ENCODE assay signal across 8 mouse cellular contexts in genomic region chr13:48624968-48625398, GRCm38 (mm10). TPM values are rescaled to one million over a fixed set of nuclear protein-coding genes. Genes with fewer than 3 reads are reported as not detected.
DNase-seq lines count a peak whose midpoint lies in the region; ATAC-seq and TF ChIP-seq lines count a peak whose summit lies in the region.

No protein-coding gene starts in this region.

- TF ChIP-seq POLR2A in MEL (IDR thresholded peaks at IDR 0.05; ENCODE audit: control insufficient read depth in 1 of 2, insufficient read depth in 1 of 2, low read depth in 1 of 2, low read length in 2 of 2, poor library complexity in 1 of 2): no peak

- no peak for TF ChIP-seq CTCF in MEL (IDR thresholded peaks at IDR 0.05 in 2 of 3, conservative IDR thresholded peaks at IDR 0.05 in 1 of 3; ENCODE audit: control insufficient read depth in 1 of 3, insufficient read depth in 1 of 3, low read depth in 2 of 3, low read length in 3 of 3, poor library complexity in 1 of 3, severe bottlenecking in 1 of 3)

- peak overlapping the region; percentile 92 for H3K9ac ChIP-seq in MEL (ENCODE audit: control insufficient read depth, low read depth, low read length, poor library complexity, severe bottlenecking)
- H3K9ac ChIP-seq in forebrain, embryonic 16.5 days (replicated peaks; ENCODE audit: low read depth, low read length): peak overlapping the region; percentile 93
- peak overlapping the region; percentile 59 for H3K9ac ChIP-seq in liver, embryonic 15.5 days

- no peak for DNase-seq in heart, embryonic 10.5 days (ENCODE audit: low spot score)
- no peak for DNase-seq in heart, adult 18-20 months
- peak; percentile 76 for DNase-seq in MEL (ENCODE audit: low read depth, low spot score)
- DNase-seq in adrenal gland, adult 18-20 months (ENCODE audit: low spot score in 2 of 2): no peak
- DNase-seq in adrenal gland, adult (ENCODE audit: inconsistent age in 2 of 2, low spot score in 1 of 2): no peak
- DNase-seq in right cerebral cortex, adult 2 months (ENCODE audit: low spot score in 2 of 2): no peak

- peak overlapping the region; percentile 79 for H3K4me3 ChIP-seq in heart, embryonic 10.5 days
- H3K4me3 ChIP-seq in MEL (ENCODE audit: control insufficient read depth in 1 of 2, insufficient read depth in 1 of 2, low read depth in 2 of 2, low read length in 2 of 2): peak overlapping the region; percentile 79 to 86
- peak overlapping the region; percentile 75 for H3K4me3 ChIP-seq in forebrain, embryonic 16.5 days (replicated peaks; ENCODE audit: low read length)
- H3K4me3 ChIP-seq in liver, embryonic 15.5 days (replicated peaks): peak overlapping the region; percentile 63

- WGBS in heart, embryonic 10.5 days: 4% methylated on average over 26 of the region's 26 CpGs
- WGBS in forebrain, embryonic 16.5 days: 2% methylated on average over 26 of the region's 26 CpGs
- WGBS in liver, embryonic 15.5 days (ENCODE audit: insufficient replicate concordance): 4% methylated on average over 26 of the region's 26 CpGs

- peak overlapping the region; percentile 48 for H3K4me2 ChIP-seq in forebrain, embryonic 16.5 days (ENCODE audit: low read length)
- peak overlapping the region; percentile 82 for H3K4me2 ChIP-seq in liver, embryonic 15.5 days

- peaks cover 7% of the 10 kb centered on the region; the same call in 1 of the 2 replicates for H3K4me1 ChIP-seq in heart, embryonic 10.5 days
- H3K4me1 ChIP-seq in MEL (ENCODE audit: control insufficient read depth in 1 of 2, insufficient read depth in 2 of 2, low read length in 2 of 2): peaks cover 0 to 11% of the 10 kb centered on the region in 2 experiments; a peak in 1 of 4 replicates
- peaks cover 9% of the 10 kb centered on the region for H3K4me1 ChIP-seq in forebrain, embryonic 16.5 days (replicated peaks; ENCODE audit: control insufficient read depth, insufficient read depth, low read length)
- peaks cover 11% of the 10 kb centered on the region for H3K4me1 ChIP-seq in liver, embryonic 15.5 days (replicated peaks)

- TF ChIP-seq RAD21 in MEL (IDR thresholded peaks at IDR 0.05; ENCODE audit: low read depth, low read length): no peak

- peak; percentile 82 for ATAC-seq in forebrain, embryonic 16.5 days
- ATAC-seq in liver, embryonic 15.5 days (ENCODE audit: insufficient read depth): peak; percentile 68

- peak overlapping the region; percentile 92 for H3K27ac ChIP-seq in heart, embryonic 10.5 days
- H3K27ac ChIP-seq in MEL (ENCODE audit: control insufficient read depth, low read depth, low read length): peak overlapping the region; percentile 67
- peak overlapping the region; percentile 88 for H3K27ac ChIP-seq in forebrain, embryonic 16.5 days (ENCODE audit: low read length)
- 0 out of 2 replicates have a peak overlapping the region, but pooled peaks have one; percentile 24 for H3K27ac ChIP-seq in liver, embryonic 15.5 days (replicated peaks)

- H3K36me3 ChIP-seq in heart, embryonic 10.5 days: no peaks in the 10 kb centered on the region
- H3K36me3 ChIP-seq in MEL (ENCODE audit: control insufficient read depth in 1 of 2, insufficient read depth in 2 of 2, low read length in 2 of 2): peaks cover 0 to 5% of the 10 kb centered on the region in 2 experiments; a peak in 2 of 4 replicates
- H3K36me3 ChIP-seq in forebrain, embryonic 16.5 days (ENCODE audit: control insufficient read depth, insufficient read depth): no peaks in the 10 kb centered on the region
- no peaks in the 10 kb centered on the region for H3K36me3 ChIP-seq in liver, embryonic 15.5 days (replicated peaks)

- H3K9me3 ChIP-seq in heart, embryonic 10.5 days: no peaks in the 10 kb centered on the region
- no peaks in the 10 kb centered on the region for H3K9me3 ChIP-seq in MEL (replicated peaks; ENCODE audit: insufficient read depth, low read length)
- no peaks in the 10 kb centered on the region for H3K9me3 ChIP-seq in forebrain, embryonic 16.5 days (ENCODE audit: control insufficient read depth, low read length)
- no peaks in the 10 kb centered on the region for H3K9me3 ChIP-seq in liver, embryonic 15.5 days (replicated peaks)

- TF ChIP-seq EP300 in MEL (IDR thresholded peaks at IDR 0.05; ENCODE audit: low read depth in 1 of 2, low read length in 2 of 2): no peak

- H3K27me3 ChIP-seq in heart, embryonic 10.5 days (ENCODE audit: insufficient read depth, poor library complexity, severe bottlenecking): peaks cover 6% of the 10 kb centered on the region; the same call in 1 of the 2 replicates
- H3K27me3 ChIP-seq in MEL (ENCODE audit: control insufficient read depth in 1 of 2, insufficient read depth in 2 of 2, low read length in 2 of 2): no peaks in the 10 kb centered on the region
- H3K27me3 ChIP-seq in forebrain, embryonic 16.5 days (replicated peaks; ENCODE audit: control insufficient read depth, insufficient read depth, low read length): peaks cover 4% of the 10 kb centered on the region
- peaks cover 25% of the 10 kb centered on the region for H3K27me3 ChIP-seq in liver, embryonic 15.5 days

- peaks cover 3% of the 10 kb centered on the region; the same call in 1 of the 2 replicates for H3K79me2 ChIP-seq in MEL (ENCODE audit: control insufficient read depth, insufficient read depth, low read length, poor library complexity)

TF ChIP-seq in MEL, 35 proteins besides CTCF, POLR2A, EP300 and RAD21:
- TF ChIP-seq SIN3A (IDR thresholded peaks at IDR 0.05; ENCODE audit: low read length): peak; percentile 73; the same call in 1 of the 2 replicates
- no peak for TF ChIP-seq POLR2AphosphoS2 (IDR thresholded peaks at IDR 0.05; ENCODE audit: low read length)
- no peak for TF ChIP-seq GATA1 (IDR thresholded peaks at IDR 0.05; ENCODE audit: low read depth, low read length)
- peak; percentile 95 for TF ChIP-seq USF1 (IDR thresholded peaks at IDR 0.05; ENCODE audit: low read depth, low read length)
- peak; percentile 72 for TF ChIP-seq MAX (IDR thresholded peaks at IDR 0.05; ENCODE audit: low read length)
- TF ChIP-seq USF2 (IDR thresholded peaks at IDR 0.05; ENCODE audit: borderline replicate concordance in 1 of 2, insufficient read depth in 1 of 2, low read depth in 1 of 2, low read length in 2 of 2): peak; percentile 69 to 73; a peak in 3 of 4 replicates
- TF ChIP-seq BHLHE40 (IDR thresholded peaks at IDR 0.05; ENCODE audit: borderline replicate concordance, low read depth, low read length): peak; percentile 69; the same call in 1 of the 2 replicates
- TF ChIP-seq MAFK (IDR thresholded peaks at IDR 0.05; ENCODE audit: borderline replicate concordance, low read depth, low read length): no peak
- no peak for TF ChIP-seq GABPA (IDR thresholded peaks at IDR 0.05; ENCODE audit: low read depth, low read length)
- 0 out of 2 replicates have a peak, but pooled peaks have one; percentile 7 for TF ChIP-seq RCOR1 (IDR thresholded peaks at IDR 0.05; ENCODE audit: low read depth, low read length)
- TF ChIP-seq HCFC1 (IDR thresholded peaks at IDR 0.05; ENCODE audit: low read depth, low read length): peak; percentile 46; the same call in 1 of the 2 replicates
- 0 out of 2 replicates have a peak, but pooled peaks have one; percentile 36 for TF ChIP-seq MXI1 (IDR thresholded peaks at IDR 0.05; ENCODE audit: low read depth, low read length)

RNA-seq across cellular contexts. Expression of gene Ptpdc1, which starts 0.5 kb away (rescaled TPM):
- polyA plus RNA-seq in heart, embryonic 10.5 days (2016; fragmentation: Nextera tagmentation; extraction: Ambion mirVana): 5.1 and 7.0 TPM in 2 replicates
- 1 to 10 TPM; 5.0 to 6.4 TPM for total RNA-seq in heart, adult 18-20 months (2021)
- 2.8 and 3.3 TPM in 2 replicates for total RNA-seq in MEL (2012; rRNA removed)
- 1 to 10 TPM in 1 of 2 experiments, not detected in 1; 7.6 TPM for polyA plus RNA-seq in MEL (2012; ENCODE audit: insufficient read depth in 1 of 2, insufficient read length in 2 of 2, low read depth in 1 of 2, low replicate concordance in 2 of 2, missing spikeins in 1 of 2)
- polyA plus RNA-seq in forebrain, embryonic 16.5 days (2015; fragmentation: Nextera tagmentation; extraction: Ambion mirVana): 16.5 and 18.8 TPM in 2 replicates
- 0.40 and 0.47 TPM in 2 replicates for polyA plus RNA-seq in liver, embryonic 15.5 days (2015; fragmentation: Nextera tagmentation; extraction: Ambion mirVana)
- total RNA-seq in adrenal gland, adult 18-20 months (2021): 1 to 10 TPM; 5.0 to 6.3 TPM

RNA-seq across cellular contexts. Expression of gene Barx1, which starts 37.8 kb away (rescaled TPM):
- polyA plus RNA-seq in heart, embryonic 10.5 days (2016; fragmentation: Nextera tagmentation; extraction: Ambion mirVana): 2.6 and 11.7 TPM in 2 replicates
- total RNA-seq in heart, adult 18-20 months (2021): not detected
- total RNA-seq in MEL (2012; rRNA removed): not detected in 2 replicates
- polyA plus RNA-seq in MEL (2012; ENCODE audit: insufficient read depth in 1 of 2, insufficient read length in 2 of 2, low read depth in 1 of 2, low replicate concordance in 2 of 2, missing spikeins in 1 of 2): not detected
- polyA plus RNA-seq in forebrain, embryonic 16.5 days (2015; fragmentation: Nextera tagmentation; extraction: Ambion mirVana): not detected in 2 replicates
- polyA plus RNA-seq in liver, embryonic 15.5 days (2015; fragmentation: Nextera tagmentation; extraction: Ambion mirVana): 0.37 and 0.46 TPM in 2 replicates
- total RNA-seq in adrenal gland, adult 18-20 months (2021): not detected

Comparison
In these comparisons a context has a peak if more than half of its experiments do, and no peak if none do; other contexts are left out.
1. H3K27ac ChIP-seq: peak in every context shown above with its lines; median percentile 92 in heart, embryonic 10.5 days; 88 in forebrain, embryonic 16.5 days; 67 in MEL; 24 in liver, embryonic 15.5 days.